26 mouse cellular contexts compared by ENCODE assay signal in the genomic region with DNA sequence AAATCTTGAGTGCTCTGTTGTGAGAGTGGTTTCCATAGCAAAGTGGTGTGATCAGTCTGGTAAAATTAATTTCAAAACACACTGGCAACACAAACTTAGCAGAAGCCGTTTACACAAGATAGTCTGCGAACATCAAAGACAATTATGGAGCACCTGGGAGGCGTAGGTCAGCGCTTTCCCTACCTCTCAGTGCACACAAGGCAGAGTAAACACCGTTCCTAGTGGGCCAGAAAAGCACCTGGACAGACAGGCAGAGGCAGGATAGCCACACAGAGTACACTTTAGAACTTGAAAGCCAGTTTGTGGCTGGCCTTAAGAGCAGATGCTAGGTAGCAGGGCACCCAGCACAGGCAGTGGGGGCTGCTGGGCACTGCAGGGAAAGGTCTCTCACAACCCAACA. TPM values are rescaled to one million over a fixed set of nuclear protein-coding genes. Genes with fewer than 3 reads are reported as not detected.
A peak's percentile ranks its signal among the peaks of the same experiment; 100 is the strongest.
DNase-seq lines count a peak whose midpoint lies in the region; ATAC-seq and TF ChIP-seq lines count a peak whose summit lies in the region.
"Had no signal": no experiment of that assay in that cellular context is flagged by ENCODE, and none has a peak within 500 bp of the region (broad histone marks: within the 10 kb centered on the region; RNA-seq: fewer than 3 reads in every experiment).

No protein-coding gene starts in this region.

- no peaks in the 10 kb centered on the region for H3K27me3 ChIP-seq in lung, embryonic 16.5 days (ENCODE audit: control insufficient read depth, insufficient read depth, low read depth, low read length)
- no peaks in the 10 kb centered on the region for H3K27me3 ChIP-seq in liver, adult 2 months (ENCODE audit: control insufficient read depth, insufficient read depth, low read length)
- H3K27me3 ChIP-seq in liver, postnatal 0 days (ENCODE audit: insufficient read depth, low read length) = no peaks in the 10 kb centered on the region
- no peaks in the 10 kb centered on the region for H3K27me3 ChIP-seq in stomach, embryonic 16.5 days (ENCODE audit: control insufficient read depth, insufficient read depth, low read length)
- H3K27me3 ChIP-seq: heart, embryonic 13.5 days; hindbrain, embryonic 12.5 days; limb, embryonic 13.5 days; neural tube, embryonic 13.5 days had no signal

- no peak overlapping the region for H3K4me3 ChIP-seq in lung, embryonic 16.5 days (ENCODE audit: low read length)
- no peak overlapping the region for H3K4me3 ChIP-seq in liver, adult 2 months (ENCODE audit: insufficient read depth, low read depth, low read length)
- no peak overlapping the region for H3K4me3 ChIP-seq in liver, postnatal 0 days (ENCODE audit: low read depth, low read length)
- H3K4me3 ChIP-seq in stomach, embryonic 16.5 days (replicated peaks; ENCODE audit: low read length) = no peak overlapping the region
- H3K4me3 ChIP-seq: heart, adult 2 months; heart, embryonic 13.5 days; hindbrain, embryonic 12.5 days; limb, embryonic 13.5 days; myocyte; neural tube, embryonic 13.5 days had no signal

- H3K27ac ChIP-seq in lung, embryonic 16.5 days (ENCODE audit: low read length) = no peak overlapping the region
- H3K27ac ChIP-seq in liver, adult 2 months (replicated peaks; ENCODE audit: insufficient read depth, low read depth, low read length) = peak overlapping the region; percentile 34; the same call in 1 of the 2 replicates
- H3K27ac ChIP-seq in liver, postnatal 0 days (ENCODE audit: low read depth) = no peak overlapping the region
- H3K27ac ChIP-seq in stomach, embryonic 16.5 days (ENCODE audit: low read length) = peak overlapping the region; percentile 37; the same call in 1 of the 2 replicates
- H3K27ac ChIP-seq: heart, adult 2 months; heart, embryonic 13.5 days; hindbrain, embryonic 12.5 days; limb, embryonic 13.5 days; macrophage; neural tube, embryonic 13.5 days had no signal

- no peak overlapping the region for H3K4me2 ChIP-seq in lung, embryonic 16.5 days (ENCODE audit: low read depth, low read length)
- no peak overlapping the region for H3K4me2 ChIP-seq in liver, postnatal 0 days (ENCODE audit: low read depth, low read length)
- H3K4me2 ChIP-seq in stomach, embryonic 16.5 days (ENCODE audit: low read depth, low read length) = no peak overlapping the region
- H3K4me2 ChIP-seq: heart, embryonic 13.5 days; hindbrain, embryonic 12.5 days; limb, embryonic 13.5 days; neural tube, embryonic 13.5 days had no signal

- no peaks in the 10 kb centered on the region for H3K9me3 ChIP-seq in lung, embryonic 16.5 days (ENCODE audit: control insufficient read depth, low read length)
- no peaks in the 10 kb centered on the region for H3K9me3 ChIP-seq in liver, postnatal 0 days (ENCODE audit: low read length)
- no peaks in the 10 kb centered on the region for H3K9me3 ChIP-seq in stomach, embryonic 16.5 days (replicated peaks; ENCODE audit: control insufficient read depth, low read length)
- H3K9me3 ChIP-seq: heart, embryonic 13.5 days; hindbrain, embryonic 12.5 days; limb, embryonic 13.5 days; neural tube, embryonic 13.5 days had no signal

- DNase-seq in lung, postnatal 10 days = no peak
- DNase-seq in liver, adult 2 months (ENCODE audit: extremely low read depth, low read depth, low spot score) = peak; percentile 78
- no peak for DNase-seq in liver, postnatal 0 days
- no peak for DNase-seq in layer of hippocampus, postnatal 10 days (ENCODE audit: low spot score in 2 of 2)
- no peak for DNase-seq in gastrocnemius, postnatal 10 days
- no peak for DNase-seq in left cerebral cortex, postnatal 14 days (ENCODE audit: low spot score in 2 of 2)
- DNase-seq: adrenal gland, adult 2 months; cerebellum, adult 8-10 months; cerebellum, postnatal 36 days; embryo, embryonic 11 days; gastrocnemius, postnatal 25 days; heart, adult 2 months; heart, postnatal 14 days; kidney, adult 8-10 months; kidney, postnatal 10 days; retina, postnatal 1 day had no signal

- H3K79me2 ChIP-seq in liver, adult 2 months (ENCODE audit: control insufficient read depth, insufficient read depth, low read length) = peaks cover 26% of the 10 kb centered on the region

- peaks cover 6% of the 10 kb centered on the region for H3K4me1 ChIP-seq in lung, embryonic 16.5 days (replicated peaks; ENCODE audit: control insufficient read depth, insufficient read depth, low read length)
- peaks cover 20% of the 10 kb centered on the region for H3K4me1 ChIP-seq in liver, adult 2 months (ENCODE audit: control insufficient read depth, insufficient read depth, low read length)
- H3K4me1 ChIP-seq in liver, postnatal 0 days (ENCODE audit: insufficient read depth) = no peaks in the 10 kb centered on the region; the same call in 1 of the 2 replicates
- peaks cover 3% of the 10 kb centered on the region; the same call in 1 of the 2 replicates for H3K4me1 ChIP-seq in stomach, embryonic 16.5 days (ENCODE audit: control insufficient read depth, insufficient read depth, low read length)
- H3K4me1 ChIP-seq: hindbrain, embryonic 12.5 days had no signal

- no peak for TF ChIP-seq EP300 in liver, postnatal 0 days (IDR thresholded peaks at IDR 0.05; ENCODE audit: low read depth)

- intact Hi-C loops in left cerebral cortex, postnatal 14 days (cut with DNase I) = loop anchor here (10.0 kb wide), 2 partner anchors 293 to 443 kb away; no protein-coding TSS in a partner anchor

- WGBS in lung, embryonic 16.5 days = 23% methylated on average over 5 of the region's 5 CpGs
- WGBS in liver, adult 2 months = 12% methylated on average over 5 of the region's 5 CpGs
- 63% methylated on average over 5 of the region's 5 CpGs for WGBS in liver, postnatal 0 days (ENCODE audit: insufficient replicate concordance)
- WGBS in stomach, embryonic 16.5 days = 36% methylated on average over 5 of the region's 5 CpGs

- TF ChIP-seq POLR2A in liver, adult 2 months (IDR thresholded peaks at IDR 0.05; ENCODE audit: extremely low read depth, insufficient read depth, low read length) = no peak

- H3K9ac ChIP-seq in lung, embryonic 16.5 days (ENCODE audit: low read length) = no peak overlapping the region
- H3K9ac ChIP-seq in liver, adult 2 months (ENCODE audit: low read depth, low read length) = no peak overlapping the region
- no peak overlapping the region for H3K9ac ChIP-seq in liver, postnatal 0 days (replicated peaks)
- H3K9ac ChIP-seq in stomach, embryonic 16.5 days (ENCODE audit: low read length) = 0 out of 2 replicates have a peak overlapping the region, but pooled peaks have one; percentile 2
- H3K9ac ChIP-seq: heart, embryonic 13.5 days; hindbrain, embryonic 12.5 days; limb, embryonic 13.5 days; neural tube, embryonic 13.5 days had no signal

- no peaks in the 10 kb centered on the region for H3K36me3 ChIP-seq in lung, embryonic 16.5 days (ENCODE audit: control insufficient read depth, insufficient read depth, low read length)
- no peaks in the 10 kb centered on the region; the same call in 1 of the 2 replicates for H3K36me3 ChIP-seq in liver, adult 2 months (ENCODE audit: control insufficient read depth, insufficient read depth, low read length)
- no peaks in the 10 kb centered on the region for H3K36me3 ChIP-seq in liver, postnatal 0 days (replicated peaks; ENCODE audit: insufficient read depth, low read length)
- H3K36me3 ChIP-seq in stomach, embryonic 16.5 days (ENCODE audit: control insufficient read depth, insufficient read depth, low read length) = no peaks in the 10 kb centered on the region
- H3K36me3 ChIP-seq: heart, embryonic 13.5 days; hindbrain, embryonic 12.5 days; limb, embryonic 13.5 days; neural tube, embryonic 13.5 days had no signal

- peak; percentile 62; the same call in 1 of the 2 replicates for ATAC-seq in lung, embryonic 16.5 days (ENCODE audit: low read depth)
- peak; percentile 41 for ATAC-seq in liver, postnatal 0 days
- peak; percentile 79 for ATAC-seq in stomach, embryonic 16.5 days (ENCODE audit: insufficient read depth, low FRiP score)
- ATAC-seq: forebrain, embryonic 14.5 days; midbrain, embryonic 16.5 days had no signal

- no peak for TF ChIP-seq CTCF in liver, adult 2 months (IDR thresholded peaks at IDR 0.05; ENCODE audit: low read depth, low read length)
- no peak for TF ChIP-seq CTCF in liver, postnatal 0 days (IDR thresholded peaks at IDR 0.05; ENCODE audit: low read depth)

RNA-seq across cellular contexts. Expression of gene Map3k13, which starts 37.6 kb away (rescaled TPM):
- polyA plus RNA-seq in lung, embryonic 16.5 days (2015; fragmentation: Nextera tagmentation; extraction: Ambion mirVana) = 0.44 and 0.47 TPM in 2 replicates
- 7.0 and 8.8 TPM in 2 replicates for total RNA-seq in liver, adult 2 months (2014; rRNA removed)
- 3.8 and 5.3 TPM in 2 replicates for polyA plus RNA-seq in liver, adult 2 months (2012; rRNA removed)
- polyA plus RNA-seq in liver, postnatal 0 days (2015; fragmentation: Nextera tagmentation; extraction: Ambion mirVana) = 0.97 and 1.2 TPM in 2 replicates
- 1.2 and 1.3 TPM in 2 replicates for polyA plus RNA-seq in stomach, embryonic 16.5 days (2015; fragmentation: Nextera tagmentation; extraction: Ambion mirVana)
- 10 to 100 TPM; 13.5 to 15.1 TPM for total RNA-seq in layer of hippocampus, postnatal 10 days (2021)
- total RNA-seq in gastrocnemius, postnatal 10 days (2021) = under 1 TPM; 0.38 to 0.52 TPM
- total RNA-seq in left cerebral cortex, postnatal 14 days (2021) = 10 to 100 TPM; 13.0 to 13.5 TPM

RNA-seq across cellular contexts. Expression of gene Ehhadh, which starts 44.2 kb away (rescaled TPM):
- polyA plus RNA-seq in lung, embryonic 16.5 days (2015; fragmentation: Nextera tagmentation; extraction: Ambion mirVana) = 2.4 and 2.6 TPM in 2 replicates
- 263 and 266 TPM in 2 replicates for total RNA-seq in liver, adult 2 months (2014; rRNA removed)
- 168 and 174 TPM in 2 replicates for polyA plus RNA-seq in liver, adult 2 months (2012; rRNA removed)
- polyA plus RNA-seq in liver, postnatal 0 days (2015; fragmentation: Nextera tagmentation; extraction: Ambion mirVana) = 176 and 215 TPM in 2 replicates
- polyA plus RNA-seq in stomach, embryonic 16.5 days (2015; fragmentation: Nextera tagmentation; extraction: Ambion mirVana) = 5.7 and 6.4 TPM in 2 replicates
- 1 to 10 TPM; 1.1 to 1.2 TPM for total RNA-seq in layer of hippocampus, postnatal 10 days (2021)
- 1 to 10 TPM; 3.2 to 3.4 TPM for total RNA-seq in gastrocnemius, postnatal 10 days (2021)
- 1 to 10 TPM; 1.3 to 1.4 TPM for total RNA-seq in left cerebral cortex, postnatal 14 days (2021)

Comparison
In these comparisons a context has a peak if more than half of its experiments do, and no peak if none do; other contexts are left out.
1. H3K27ac ChIP-seq: peak in liver, adult 2 months (single experiment) and stomach, embryonic 16.5 days (single experiment); none in lung, embryonic 16.5 days (single experiment) and liver, postnatal 0 days (single experiment).
2. RNA of gene Ehhadh, which starts 44.2 kb away (total RNA-seq): 263 to 266 TPM in liver, adult 2 months; 3.2 to 3.4 TPM in gastrocnemius, postnatal 10 days, 1.3 to 1.4 TPM in left cerebral cortex, postnatal 14 days and 1.1 to 1.2 TPM in layer of hippocampus, postnatal 10 days; every median in the first group is over 10 times any median in the second.
3. Peak in every context shown above with its lines, with median percentiles within 50 percentile points of each other: ATAC-seq.